Mouse (Mus musculus) erythroblast, embryonic 14.5 days (primary cell): Measurements from ENCODE around the gene Macrod2. TPM values are rescaled to one million over a fixed set of nuclear protein-coding genes. Genes with fewer than 3 reads are reported as not detected.

Source experiments
- H3K27me3 ChIP-seq: 2 replicates; pipeline ENCODE4 v1.6.1; 2012; ENCODE audit warnings: inconsistent platforms; ENCODE audit not compliant: control insufficient read depth
- H3K36me3 ChIP-seq: 2 replicates; pipeline ENCODE4 v1.6.1; 2012; ENCODE audit warnings: mild to moderate bottlenecking, inconsistent platforms; ENCODE audit not compliant: control insufficient read depth
- H3K4me1 ChIP-seq: 2 replicates; pipeline ENCODE4 v1.6.1; 2012; ENCODE audit warnings: inconsistent platforms; ENCODE audit not compliant: control insufficient read depth
- H3K4me3 ChIP-seq: replicated peaks from 2 replicates; pipeline ENCODE3; 2012; ENCODE audit warnings: moderate library complexity, mild to moderate bottlenecking, inconsistent platforms
- H3K9me3 ChIP-seq: 2 replicates; pipeline ENCODE4 v1.6.1; 2012; ENCODE audit warnings: low read length, inconsistent platforms, mixed read lengths; ENCODE audit not compliant: control insufficient read depth
- GATA1 ChIP-seq: IDR thresholded peaks from 2 replicates; pipeline ENCODE4 v1.6.1; 2012; ENCODE audit warnings: low read length, inconsistent platforms, mixed read lengths
- TAL1 ChIP-seq: IDR thresholded peaks from 3 replicates; pipeline ENCODE4 v1.6.1; 2012; ENCODE audit warnings: low read length, inconsistent platforms, mixed read lengths
- polyA plus RNA-seq: library from polyadenylated mRNA; stranded (reverse); fragments of >175 nt; gene quantifications from 2 replicates; pipeline ENCODE4 v1.2.3, GENCODE M21; 2012

The Macrod2 gene
- polyA plus RNA-seq, 1 experiment = 0.81 TPM

GRCm38 (mm10) chr2:141728998-141729397 lies 1333.9 kb downstream of the Macrod2 start:
- Histone ChIP-seq H3K4me1 (no peaks in the 10 kb centered on the region), H3K4me3 (no peak overlapping the region), H3K27me3 (no peaks in the 10 kb centered on the region), H3K36me3 (no peaks in the 10 kb centered on the region), H3K9me3 (no peaks in the 10 kb centered on the region; the same call in 1 of the 2 replicates)
- TF ChIP-seq TAL1 (no peak), GATA1 (no peak)

GRCm38 (mm10) chr2:141736685-141737456 lies 1341.8 kb downstream of the Macrod2 start:
- Histone ChIP-seq H3K9me3 (peaks cover 4% of the 10 kb centered on the region), H3K4me3 (no peak overlapping the region), H3K27me3 (no peaks in the 10 kb centered on the region)

GRCm38 (mm10) chr2:141738702-141739101 lies 1343.6 kb downstream of the Macrod2 start:
- TF ChIP-seq TAL1 (no peak), GATA1 (no peak)
- Histone ChIP-seq H3K36me3 (no peaks in the 10 kb centered on the region), H3K4me3 (no peak overlapping the region), H3K4me1 (no peaks in the 10 kb centered on the region), H3K27me3 (no peaks in the 10 kb centered on the region), H3K9me3 (peaks cover 4% of the 10 kb centered on the region)

More at GRCm38 (mm10) chr2:141736685-141737456, 1341.8 kb downstream of the Macrod2 start:
- no peaks in the 10 kb centered on the region for H3K4me1 ChIP-seq
- no peaks in the 10 kb centered on the region for H3K36me3 ChIP-seq
- no peak for TF ChIP-seq GATA1
- TF ChIP-seq TAL1 = no peak

GRCm38 (mm10) chr2:141740318-141740717 lies 1345.2 kb downstream of the Macrod2 start:
- TF ChIP-seq GATA1 (no peak), TAL1 (no peak)

GRCm38 (mm10) chr2:141800236-141800635 lies 1405.1 kb downstream of the Macrod2 start:
- no peaks in the 10 kb centered on the region for H3K4me1 ChIP-seq
- peaks cover 5% of the 10 kb centered on the region; the same call in 1 of the 2 replicates for H3K9me3 ChIP-seq
- H3K4me3 ChIP-seq = no peak overlapping the region
- H3K36me3 ChIP-seq = no peaks in the 10 kb centered on the region
- TF ChIP-seq TAL1 = no peak
- TF ChIP-seq GATA1 = no peak
- H3K27me3 ChIP-seq = no peaks in the 10 kb centered on the region

More at GRCm38 (mm10) chr2:141740318-141740717, 1345.2 kb downstream of the Macrod2 start:
- H3K4me1 ChIP-seq = no peaks in the 10 kb centered on the region
- no peaks in the 10 kb centered on the region for H3K27me3 ChIP-seq
- H3K36me3 ChIP-seq = no peaks in the 10 kb centered on the region
- H3K4me3 ChIP-seq = no peak overlapping the region
- H3K9me3 ChIP-seq = peaks cover 4% of the 10 kb centered on the region

GRCm38 (mm10) chr2:141800909-141801308 lies 1405.8 kb downstream of the Macrod2 start:
- H3K4me3 ChIP-seq = no peak overlapping the region
- H3K9me3 ChIP-seq = peaks cover 5% of the 10 kb centered on the region; the same call in 1 of the 2 replicates
- H3K4me1 ChIP-seq = no peaks in the 10 kb centered on the region
- H3K27me3 ChIP-seq = no peaks in the 10 kb centered on the region
- TF ChIP-seq TAL1 (no peak), GATA1 (no peak)
- H3K36me3 ChIP-seq = no peaks in the 10 kb centered on the region

- Histone ChIP-seq H3K36me3 (no peaks in the 10 kb centered on the region), H3K4me1 (no peaks in the 10 kb centered on the region), H3K9me3 (no peaks in the 10 kb centered on the region), H3K4me3 (no peak overlapping the region), H3K27me3 (no peaks in the 10 kb centered on the region)
- TF ChIP-seq TAL1 (no peak), GATA1 (no peak)
These were observed 1421.2 kb downstream of the Macrod2 start for GRCm38 (mm10) chr2:141816266-141816665.

GRCm38 (mm10) chr2:141817546-141818180 lies 1422.6 kb downstream of the Macrod2 start:
- no peak for TF ChIP-seq TAL1
- TF ChIP-seq GATA1 = no peak
- no peaks in the 10 kb centered on the region for H3K36me3 ChIP-seq
- no peaks in the 10 kb centered on the region for H3K9me3 ChIP-seq

GRCm38 (mm10) chr2:141820795-141821194 lies 1425.7 kb downstream of the Macrod2 start:
- H3K9me3 ChIP-seq = no peaks in the 10 kb centered on the region
- TF ChIP-seq GATA1 (no peak), TAL1 (no peak)

More at GRCm38 (mm10) chr2:141817546-141818180, 1422.6 kb downstream of the Macrod2 start:
- Histone ChIP-seq H3K4me1 (no peaks in the 10 kb centered on the region), H3K27me3 (no peaks in the 10 kb centered on the region), H3K4me3 (no peak overlapping the region)

More at GRCm38 (mm10) chr2:141820795-141821194, 1425.7 kb downstream of the Macrod2 start:
- H3K4me3 ChIP-seq = no peak overlapping the region
- H3K4me1 ChIP-seq = no peaks in the 10 kb centered on the region
- H3K36me3 ChIP-seq = no peaks in the 10 kb centered on the region
- H3K27me3 ChIP-seq = no peaks in the 10 kb centered on the region
